Mouse (Mus musculus): ENCODE data around the gene Mast2.
A peak's percentile ranks its signal among the peaks of the same experiment; 100 is the strongest.

Mast2 gene

DNA sequence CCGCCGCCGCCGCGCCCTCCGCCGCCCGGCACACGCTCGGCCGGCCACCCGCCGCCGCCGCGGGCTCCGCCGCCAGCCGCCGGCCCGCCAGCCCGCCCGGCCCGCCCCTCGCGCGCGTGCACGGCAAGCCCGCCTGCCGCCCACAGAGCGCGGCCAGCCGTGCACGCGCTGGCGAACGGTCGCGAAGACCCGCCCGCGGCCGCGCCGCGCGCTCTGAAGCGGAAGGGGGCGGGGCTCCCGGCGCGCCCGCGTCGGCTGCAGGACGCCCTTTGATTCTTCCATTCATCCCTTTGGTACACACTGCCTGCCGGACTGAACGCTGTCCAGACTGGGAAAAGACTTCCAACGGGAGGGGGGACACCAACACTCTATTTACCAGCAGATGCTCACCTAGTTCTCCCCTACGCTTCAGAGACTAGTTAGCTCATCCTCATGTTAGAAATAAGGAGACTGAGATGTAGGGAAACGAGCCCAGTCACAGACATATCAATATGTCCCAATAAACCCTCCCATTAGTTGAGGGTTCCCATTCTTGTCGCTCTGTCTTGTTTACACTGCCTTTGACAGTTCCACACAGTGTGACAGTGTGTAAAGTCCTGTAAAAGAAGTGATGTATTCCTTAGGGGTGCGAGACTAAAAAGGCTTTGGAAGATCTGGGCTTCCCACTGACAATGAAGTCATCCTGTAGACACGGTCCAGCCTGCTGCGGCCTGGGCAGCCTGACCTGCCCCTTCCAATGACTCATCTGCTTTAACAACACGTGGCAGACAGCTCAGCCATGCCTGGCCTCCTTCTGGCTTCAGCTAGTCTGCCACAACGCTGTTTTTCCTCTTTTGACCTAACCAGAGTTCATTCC is at the start of gene Mast2:
Mast2 (minus strand) TSS at position 58 of the 856 bp plus-strand sequence.
- peak; percentile 83 for DNase-seq

DNA sequence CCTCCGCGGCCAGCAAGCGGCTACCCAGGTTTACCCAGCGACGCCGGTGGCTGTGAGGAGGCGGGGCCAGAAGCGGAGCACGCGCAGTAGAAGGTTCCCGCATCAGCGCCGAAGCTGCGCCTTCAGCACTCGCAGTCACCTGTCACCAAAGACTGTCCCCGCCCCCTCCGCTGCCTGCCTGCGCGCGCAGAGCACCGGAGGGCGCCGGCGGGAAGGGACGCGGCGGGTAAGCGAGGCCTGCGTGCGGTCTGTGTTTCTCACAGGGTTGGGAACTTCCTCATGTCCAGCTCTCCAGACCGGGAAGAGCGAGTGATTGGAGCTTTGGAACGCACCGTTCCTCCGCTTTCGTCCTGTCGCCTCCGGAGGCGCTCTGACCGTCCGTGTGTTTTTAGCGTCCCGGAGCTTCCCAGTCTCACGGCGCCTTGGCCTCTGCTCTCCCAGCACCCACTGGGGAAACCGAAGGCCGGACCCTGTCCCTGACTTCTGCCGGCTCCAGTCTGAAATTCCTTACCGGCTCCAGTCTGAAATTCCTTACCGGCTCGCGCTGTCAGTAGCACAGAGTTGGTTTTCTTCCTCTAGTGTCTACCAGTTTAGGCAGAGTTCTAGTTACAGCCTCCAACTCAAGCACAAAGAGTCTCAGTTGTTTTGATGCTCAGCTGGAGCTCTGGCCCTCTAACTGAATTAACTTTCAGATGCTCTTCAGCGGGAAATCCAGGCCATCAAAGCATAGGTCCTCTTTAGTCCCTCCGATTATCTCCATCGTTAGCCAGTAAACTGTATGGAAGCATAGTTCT is 43.6 kb upstream of the Mast2 start, which contains the start of gene Ipp:
Ipp (plus strand) TSS at position 125 of the 794 bp plus-strand sequence.
- peak; percentile 96 for DNase-seq

DNA sequence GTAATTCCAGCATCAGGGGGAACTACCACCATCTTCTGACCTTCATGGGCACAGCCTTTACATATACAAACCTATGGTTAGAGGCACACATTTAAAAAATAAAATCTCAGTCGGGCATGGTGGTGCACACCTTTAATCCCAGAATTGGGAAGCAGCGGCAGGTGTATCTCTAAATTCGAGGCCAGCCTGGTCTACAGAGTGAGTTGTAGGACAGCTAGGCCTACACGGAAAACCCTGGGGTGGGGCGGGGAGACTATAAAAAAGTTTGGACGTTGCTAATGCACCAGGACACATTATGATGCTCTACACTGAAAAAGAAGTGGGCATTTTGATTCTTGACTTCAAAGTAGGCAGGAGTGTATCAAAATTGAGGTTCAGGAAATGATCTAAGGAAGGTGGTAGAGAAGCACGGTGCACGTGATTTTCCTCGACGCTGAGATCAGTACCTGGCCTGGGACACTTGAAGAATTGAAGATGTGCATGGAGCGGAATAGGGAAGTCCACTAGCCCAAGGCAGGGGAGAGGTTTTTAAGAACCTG is 43.0 kb upstream of the Mast2 start:
- DNase-seq: peak; percentile 4

DNA sequence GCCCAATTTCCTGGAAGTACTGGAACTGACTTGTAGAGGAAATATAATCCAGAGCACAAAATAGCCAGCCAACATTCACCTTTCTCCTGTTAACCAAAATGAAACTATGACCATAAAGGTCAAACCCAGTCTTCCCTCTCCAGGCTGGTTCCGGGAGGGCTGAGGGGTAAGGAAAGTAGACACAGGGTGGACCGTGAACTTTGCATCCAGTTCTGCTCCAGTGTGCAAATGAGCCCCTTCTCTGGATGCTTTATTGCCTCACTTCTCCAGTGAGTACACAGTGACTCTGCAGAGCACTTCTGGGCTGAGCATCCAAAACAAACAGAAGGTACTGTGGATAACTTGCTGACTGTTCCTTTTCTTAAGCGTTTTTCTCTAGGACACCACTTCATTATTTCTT is 36.0 kb upstream of the Mast2 start:
- DNase-seq: no peak

DNA sequence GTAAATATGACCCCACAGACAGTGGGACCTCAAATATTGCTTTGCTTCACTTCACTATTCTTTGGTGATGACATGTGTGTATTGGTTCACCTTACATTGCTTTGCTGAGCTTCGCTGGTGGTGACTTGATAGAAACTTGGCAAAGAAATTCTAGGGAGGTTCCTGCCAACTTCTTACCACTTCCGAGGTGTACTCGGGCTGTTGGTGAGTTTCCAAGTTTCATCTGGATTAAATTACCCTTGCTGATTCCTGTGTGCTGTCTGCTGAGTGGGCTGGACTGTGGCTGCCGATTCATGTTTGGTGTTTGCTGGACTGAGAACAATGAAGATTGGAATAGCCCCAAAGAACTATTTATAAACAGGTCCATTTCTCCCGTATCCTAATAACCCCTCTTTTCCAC is 29.7 kb upstream of the Mast2 start:
- no peak for DNase-seq

DNA sequence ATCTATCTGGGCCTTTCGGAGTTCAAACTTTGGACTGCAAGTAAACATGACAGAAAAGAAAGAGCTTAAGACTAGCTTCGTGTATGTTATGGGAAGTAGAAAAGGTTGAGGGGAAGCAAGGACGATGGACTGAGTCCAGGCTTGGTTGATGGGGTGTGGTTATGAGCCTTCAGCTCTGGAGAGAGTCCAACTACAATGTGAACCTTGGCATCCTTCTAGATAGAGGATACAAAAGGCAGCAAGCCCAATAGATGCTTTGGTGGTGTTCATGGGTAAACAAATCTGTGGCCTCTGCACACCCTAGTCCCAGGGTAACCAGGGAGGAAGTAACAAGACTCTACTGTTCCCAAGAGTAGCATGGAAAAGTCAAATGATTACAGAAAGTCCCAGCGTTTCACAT is 28.5 kb upstream of the Mast2 start:
- DNase-seq: no peak

- no peak for DNase-seq
These were observed 27.9 kb upstream of the Mast2 start for GRCm38 (mm10) chr4:116491886-116492285.

DNA sequence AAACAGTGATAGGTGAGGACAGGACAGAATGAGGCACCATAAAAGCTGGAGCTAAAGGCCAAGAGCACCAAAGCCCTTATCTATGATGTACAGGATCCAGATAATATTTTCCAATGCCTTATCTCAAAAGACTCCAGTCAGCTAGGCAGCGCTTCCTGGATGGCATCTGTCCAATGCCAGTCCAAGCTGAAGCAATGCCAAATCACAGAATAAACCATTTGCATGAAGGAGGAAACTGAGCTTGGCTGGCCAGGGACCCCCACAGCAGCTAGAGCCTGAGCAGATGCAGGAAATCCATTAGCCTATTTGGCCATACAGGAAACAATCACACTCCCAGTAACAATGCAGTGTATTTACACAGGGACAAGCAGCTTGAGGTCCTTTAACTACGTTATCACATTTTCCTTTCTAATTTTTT is 27.1 kb upstream of the Mast2 start:
- DNase-seq: no peak

DNA sequence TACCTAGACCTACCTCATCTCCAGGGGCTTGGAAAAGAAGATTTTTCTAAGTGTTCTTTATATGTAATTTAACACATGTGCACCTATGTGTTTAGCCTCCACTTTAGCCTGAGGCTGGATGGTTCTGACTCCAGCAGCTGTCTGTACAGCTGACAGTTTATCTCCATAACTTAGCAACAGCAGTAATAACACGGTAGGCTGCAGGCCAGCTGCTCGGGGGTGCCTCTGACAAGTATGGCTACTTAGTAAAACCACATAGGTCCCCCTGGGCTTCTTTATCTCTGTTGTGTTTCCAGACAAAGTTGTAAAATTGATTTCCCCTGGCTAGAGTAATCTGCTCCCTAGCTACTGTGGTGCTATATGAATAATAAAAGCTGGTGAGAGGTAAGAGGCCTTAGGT is 19.5 kb upstream of the Mast2 start:
- no peak for DNase-seq

DNA sequence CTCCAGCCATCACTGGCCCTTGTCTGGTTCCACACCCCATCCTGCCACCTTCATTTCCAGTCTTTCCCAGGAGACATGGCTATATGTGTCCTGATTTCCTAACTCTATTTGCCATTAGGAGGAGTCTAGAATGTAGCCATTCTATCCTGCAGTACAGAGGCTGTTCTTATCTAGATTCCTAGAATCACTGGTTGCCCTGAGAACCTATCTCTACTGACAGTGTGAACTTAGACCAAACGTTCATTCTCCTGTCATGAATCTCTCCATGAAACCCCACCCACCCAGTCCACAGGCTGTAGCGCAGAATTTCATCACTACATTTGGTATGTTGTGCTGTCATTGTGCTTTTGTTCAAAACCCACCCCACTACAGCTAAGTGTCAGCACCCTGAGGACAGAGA is 17.3 kb upstream of the Mast2 start:
- no peak for DNase-seq

DNA sequence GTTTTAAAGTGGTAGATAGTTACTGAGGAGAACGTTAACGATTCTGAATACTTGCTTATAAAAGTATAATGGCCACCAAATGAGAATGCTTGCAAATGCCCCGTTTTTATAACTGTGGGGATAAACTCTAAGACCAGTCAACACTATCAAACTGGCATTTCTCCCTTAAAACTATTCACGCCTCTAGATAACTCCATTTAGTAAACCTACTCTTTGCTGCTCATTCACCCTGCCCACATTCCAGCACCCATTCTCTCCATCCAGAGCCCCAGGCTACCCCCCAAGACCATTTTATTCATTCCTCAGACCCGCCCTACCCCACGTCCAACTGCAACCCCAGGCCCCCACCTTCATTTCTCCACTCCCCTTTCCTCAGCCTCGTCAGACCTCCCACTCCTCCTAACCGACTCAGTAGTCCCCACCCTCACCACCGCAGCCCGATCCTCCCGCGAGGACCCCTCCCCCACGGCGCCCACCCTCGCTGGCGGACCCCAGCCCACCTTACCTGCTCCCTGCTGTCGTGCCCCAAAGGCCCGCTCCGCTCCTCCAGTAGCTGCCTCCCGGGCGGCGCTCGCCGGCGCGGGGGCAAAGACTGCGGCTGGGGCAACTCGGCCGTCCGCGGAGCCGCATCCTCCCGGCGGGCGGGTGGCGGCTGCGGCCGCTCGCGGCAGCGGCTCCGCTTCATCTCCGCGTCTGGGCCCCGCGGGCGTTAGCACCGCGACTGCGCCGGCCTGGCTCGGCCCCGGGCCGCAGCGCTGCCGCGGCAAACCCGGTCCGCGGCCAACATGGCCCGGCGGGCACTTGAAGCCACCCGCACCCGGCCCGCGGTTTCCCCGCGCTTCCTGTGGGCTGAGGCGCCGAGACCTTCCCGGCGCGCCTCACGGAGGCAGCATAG is 505 bp downstream of the Mast2 start:
- DNase-seq: peak; percentile 61

- DNase-seq: no peak
These were observed 2.0 kb downstream of the Mast2 start for GRCm38 (mm10) chr4:116461943-116462342.

GRCm38 (mm10) chr4:116451553-116451952 is 12.4 kb downstream of the Mast2 start:
- DNase-seq: no peak

DNA sequence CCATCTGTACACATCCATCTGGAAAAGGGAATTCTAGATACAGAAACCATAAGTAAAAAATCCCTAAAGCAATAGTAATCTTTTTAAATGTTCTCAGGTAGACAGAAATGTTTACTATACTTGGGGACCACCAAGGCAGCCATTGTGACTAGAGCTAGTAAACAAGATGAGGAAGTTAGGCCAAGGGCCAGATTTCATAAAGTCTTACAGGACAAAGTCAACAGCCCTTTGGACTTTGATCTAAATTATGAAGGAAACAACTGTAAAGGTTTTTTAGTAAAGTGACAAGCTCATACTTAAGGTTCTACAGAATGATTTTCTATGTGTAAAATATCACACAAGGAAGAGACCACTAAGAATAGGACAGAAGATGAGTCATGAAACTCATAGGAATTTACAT is 14.0 kb downstream of the Mast2 start:
- no peak for DNase-seq

DNA sequence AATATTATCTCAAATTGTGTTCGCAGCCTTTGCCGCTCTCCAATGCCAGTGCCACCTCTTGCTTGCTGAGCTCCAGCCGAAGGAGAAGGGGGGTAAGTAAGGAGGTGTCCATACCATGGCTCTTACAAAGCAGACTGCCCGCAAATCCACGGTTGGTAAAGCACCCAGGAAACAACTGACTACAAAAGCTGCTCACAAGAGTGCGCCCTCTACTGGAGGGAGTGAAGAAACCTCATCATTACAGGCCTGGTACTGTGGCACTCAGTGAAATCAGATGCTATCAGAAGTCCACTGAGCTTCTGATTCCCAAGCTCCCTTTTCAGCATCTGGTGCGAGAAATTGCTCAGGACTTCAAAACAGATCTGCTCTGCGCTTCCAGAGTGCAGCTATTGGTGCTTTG is 15.3 kb downstream of the Mast2 start:
- peak; percentile 7 for DNase-seq

GRCm38 (mm10) chr4:116439383-116439782 is 24.6 kb downstream of the Mast2 start:
- no peak for DNase-seq

- DNase-seq: no peak
These were observed 25.4 kb downstream of the Mast2 start for GRCm38 (mm10) chr4:116438561-116438960.

GRCm38 (mm10) chr4:116435626-116436025 is 28.4 kb downstream of the Mast2 start:
- no peak for DNase-seq

GRCm38 (mm10) chr4:116422186-116422585 is 41.8 kb downstream of the Mast2 start:
- DNase-seq: no peak

DNA sequence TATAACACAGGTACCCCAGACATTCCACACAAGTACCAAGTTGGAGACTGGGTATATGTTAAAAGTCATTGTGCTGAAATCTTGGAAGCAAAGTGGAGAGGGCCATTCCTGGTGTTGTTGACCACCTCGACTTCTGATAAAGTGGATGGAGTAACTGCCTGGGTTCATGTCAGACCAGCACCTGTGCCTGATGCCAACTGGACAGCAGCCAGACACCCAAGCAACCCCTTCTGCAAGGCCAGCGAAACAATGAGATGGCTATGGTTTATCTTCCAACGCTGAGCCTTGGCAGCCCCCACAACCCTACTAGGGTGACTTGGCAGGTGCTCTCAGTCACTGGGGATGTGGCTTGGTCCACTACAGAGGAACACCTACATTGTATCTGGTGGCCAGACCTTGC is 42.8 kb downstream of the Mast2 start:
- no peak for DNase-seq

GRCm38 (mm10) chr4:116412993-116413392 is 51.0 kb downstream of the Mast2 start:
- DNase-seq: no peak

DNA sequence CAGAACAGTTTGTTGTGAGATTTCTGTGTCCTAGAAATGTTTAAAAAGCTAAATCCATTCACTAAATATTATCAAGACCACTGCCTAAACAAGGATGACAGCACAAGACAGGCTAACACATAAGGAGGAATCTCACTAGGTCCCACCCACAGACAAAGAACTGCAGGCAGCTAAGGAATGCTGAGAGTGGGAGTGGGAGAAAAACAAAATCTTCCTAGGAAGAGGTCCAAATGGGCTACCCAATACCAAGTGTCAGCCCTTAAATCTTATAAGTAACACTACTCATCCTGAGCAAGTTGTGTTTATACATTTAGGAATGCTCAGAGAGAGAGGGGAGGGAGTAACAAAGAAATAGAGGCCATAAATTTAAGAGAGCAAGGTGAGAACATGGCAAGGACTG is 52.6 kb downstream of the Mast2 start:
- no peak for DNase-seq

GRCm38 (mm10) chr4:116406668-116407067 is 57.3 kb downstream of the Mast2 start:
- DNase-seq: no peak
